Mouse (Mus musculus) Patski (cell line): ENCODE results near the gene Gm9747. TPM values are rescaled to one million over a fixed set of nuclear protein-coding genes. Genes with fewer than 3 reads are reported as not detected.

Experiments used
- ATAC-seq: fragments of 100-300 bp; one replicate; pipeline ENCODE4 v1.8.0; 2021
- CTCF ChIA-PET: fragments of 350-600 bp; sonication (Branson Sonifier 250); formaldehyde crosslinking; loops from one replicate; lab custom pipeline; 2022; ENCODE audit warnings: inconsistent platforms; lab: Charles Lee
- POLR2A ChIA-PET: fragments of 350-600 bp; sonication (Branson Sonifier 250); formaldehyde crosslinking; loops from one replicate; lab custom pipeline; 2022; ENCODE audit warnings: antibody characterized with exemption, inconsistent platforms; lab: Charles Lee
- DNase-seq: peaks from one replicate; pipeline ENCODE4 v3.0.0-alpha.2; 2011; ENCODE audit warnings: low read depth, low spot score
- H3K27me3 ChIP-seq: fragments of 371-371 bp; one replicate; pipeline ENCODE4 v1.5.1; 2021
- CTCF ChIP-seq: fragments of 100-300 bp; IDR thresholded peaks from one replicate; pipeline ENCODE4 v1.5.1; 2021
- in situ Hi-C: fragments of 300-500 bp; cut with MboI; formaldehyde crosslinking; loops from 3 replicates; pipeline ENCODE4 v1.11.1; 2018; ENCODE audit warnings: low pct_unique_long_range_greater_than_20kb, mixed read lengths
- polyA plus RNA-seq: library from polyadenylated mRNA; unstranded; gene quantifications from one replicate; pipeline ENCODE4 v1.2.3, GENCODE M21; 2021

Gene Gm9747
- polyA plus RNA-seq, 1 experiment from 2014 or later: 12.1 TPM

DNA sequence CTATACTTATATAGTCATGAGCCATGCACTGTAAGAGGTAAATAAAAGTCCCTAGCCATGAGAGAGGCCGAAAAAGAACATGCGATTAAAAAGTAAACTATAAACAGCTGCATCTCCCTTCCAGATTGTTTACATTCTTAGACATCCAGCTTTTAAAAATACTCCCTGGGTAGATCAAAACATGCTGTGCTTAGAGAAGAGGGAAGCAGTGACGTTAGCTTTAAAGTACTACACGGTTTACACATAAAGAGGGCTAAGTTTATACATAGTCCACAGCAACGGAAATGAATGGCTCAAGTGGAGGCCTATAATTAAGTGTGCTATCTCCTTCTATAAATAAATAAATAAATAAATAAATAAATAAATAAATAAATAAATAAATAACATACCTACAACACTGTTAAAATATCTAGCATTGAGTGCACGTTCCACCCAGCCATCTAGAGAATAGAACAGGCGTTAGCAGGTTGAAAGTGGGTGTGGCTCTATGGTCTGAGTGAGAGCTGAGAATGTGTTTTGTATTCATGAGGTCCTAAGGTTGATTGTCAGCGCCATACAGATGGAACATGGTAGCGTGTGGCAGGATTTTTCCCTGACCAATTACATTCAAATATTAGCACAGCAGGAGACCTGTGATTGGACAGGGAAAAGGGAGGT, 21.0 kb downstream of the Gm9747 start:
- no peak for DNase-seq
- no peak for TF ChIP-seq CTCF
- no peak for ATAC-seq
- CTCF ChIA-PET: interaction anchor here (1.3 kb wide), 1 partner anchor 16 kb away, joined by 3 read pairs; no protein-coding TSS in a partner anchor
- POLR2A ChIA-PET: no interaction called here
- H3K27me3 ChIP-seq: no peaks in the 10 kb centered on the region
- in situ Hi-C loops: no loop called here

DNA sequence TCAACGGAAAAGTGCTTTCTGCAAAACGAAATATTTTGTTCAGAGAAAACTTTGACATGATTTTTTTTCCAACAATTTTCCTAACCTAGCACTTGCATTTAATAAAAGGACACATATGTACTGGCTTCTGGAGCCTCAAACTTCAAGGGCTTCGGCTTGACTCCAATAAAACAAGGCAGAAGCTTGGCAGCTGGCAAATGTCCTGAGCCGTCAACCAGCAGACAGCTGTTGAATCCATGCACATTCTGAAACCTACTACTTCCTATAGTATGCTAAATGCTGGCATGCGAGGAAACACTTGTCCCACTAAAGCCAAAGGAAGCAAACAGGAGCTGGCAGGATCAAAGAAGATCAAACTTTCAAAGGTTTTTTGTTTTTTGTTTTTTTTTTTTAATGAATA, 24.5 kb downstream of the Gm9747 start:
- POLR2A ChIA-PET: no interaction called here
- in situ Hi-C loops: no loop called here
- CTCF ChIA-PET: no interaction called here
- ATAC-seq (no peak), DNase-seq (no peak)
- H3K27me3 ChIP-seq: no peaks in the 10 kb centered on the region
- no peak for TF ChIP-seq CTCF

DNA sequence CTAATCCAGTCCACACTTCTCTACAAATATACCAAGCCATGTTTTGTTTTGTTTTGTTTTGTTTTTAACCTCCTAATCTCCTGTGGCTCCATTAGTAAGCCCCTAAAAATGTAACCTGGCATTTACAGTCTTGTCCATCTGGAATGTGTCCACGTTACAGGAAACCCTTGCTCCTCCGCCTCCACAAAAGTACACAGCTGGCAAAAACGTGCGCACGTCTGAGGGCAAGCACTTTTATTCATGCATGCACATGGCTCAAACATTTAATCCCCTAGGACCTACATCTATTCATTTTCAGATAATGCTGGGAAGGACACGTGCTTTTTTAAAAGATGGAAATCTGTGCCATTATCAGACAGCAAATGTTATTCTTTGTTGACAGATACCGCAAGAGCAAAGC, 25.4 kb downstream of the Gm9747 start:
- no peak for DNase-seq

DNA sequence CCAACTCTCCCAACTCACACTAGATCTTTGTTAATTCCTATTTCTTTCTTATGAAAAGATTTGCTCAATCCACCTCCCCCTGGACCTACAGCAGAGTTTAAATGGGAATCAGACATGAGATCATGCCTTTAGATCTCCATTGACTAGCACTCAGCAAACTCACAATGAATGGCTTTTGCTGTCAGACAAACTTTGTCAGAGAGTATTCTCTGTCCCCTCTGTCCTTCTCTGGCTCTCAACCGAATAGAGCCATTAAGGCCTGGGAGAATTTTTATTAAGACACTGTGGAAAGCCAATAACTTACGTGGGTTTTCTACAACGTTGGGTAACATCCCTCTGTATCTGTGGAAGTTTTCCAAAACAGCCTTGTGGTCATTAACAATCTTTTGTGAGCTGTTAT, 27.1 kb downstream of the Gm9747 start:
- ATAC-seq: no peak
- ChIA-PET CTCF (no interaction called here), POLR2A (no interaction called here)
- H3K27me3 ChIP-seq: no peaks in the 10 kb centered on the region
- no peak for TF ChIP-seq CTCF
- in situ Hi-C loops: no loop called here
- no peak for DNase-seq

More for the DNA sequence above, 25.4 kb downstream of the Gm9747 start:
- no peaks in the 10 kb centered on the region for H3K27me3 ChIP-seq
- ChIA-PET POLR2A (no interaction called here), CTCF (no interaction called here)
- in situ Hi-C loops: no loop called here
- no peak for TF ChIP-seq CTCF
- ATAC-seq: no peak

DNA sequence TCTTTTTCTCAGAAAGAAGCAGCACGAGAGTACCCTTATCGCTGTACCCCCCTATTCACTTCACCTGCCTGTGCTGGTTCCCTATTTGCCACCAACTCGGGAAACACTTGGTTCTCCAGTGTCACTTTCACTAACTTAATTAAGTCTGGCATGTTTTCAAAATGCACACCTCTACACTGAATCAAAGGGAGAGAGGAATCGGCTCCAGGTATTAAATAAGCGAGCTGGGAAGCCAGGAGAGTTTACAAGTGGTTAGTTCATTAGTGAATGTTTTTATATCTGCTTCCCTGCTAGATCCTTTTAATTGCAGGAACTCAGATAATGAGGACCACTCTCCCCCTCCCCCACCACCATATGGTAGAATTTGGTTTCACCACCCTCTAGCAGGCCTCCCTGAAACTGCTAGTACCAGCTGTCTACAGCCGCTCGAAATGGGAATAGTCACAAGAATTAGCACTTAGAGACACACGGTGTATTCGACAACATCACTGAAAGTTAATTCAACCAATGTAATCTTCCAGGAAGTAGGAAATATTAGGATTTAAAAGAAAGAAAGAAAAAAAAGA, 28.2 kb downstream of the Gm9747 start:
- in situ Hi-C loops: no loop called here
- ChIA-PET CTCF (no interaction called here), POLR2A (no interaction called here)
- no peaks in the 10 kb centered on the region for H3K27me3 ChIP-seq
- no peak for DNase-seq
- no peak for ATAC-seq
- TF ChIP-seq CTCF: no peak

DNA sequence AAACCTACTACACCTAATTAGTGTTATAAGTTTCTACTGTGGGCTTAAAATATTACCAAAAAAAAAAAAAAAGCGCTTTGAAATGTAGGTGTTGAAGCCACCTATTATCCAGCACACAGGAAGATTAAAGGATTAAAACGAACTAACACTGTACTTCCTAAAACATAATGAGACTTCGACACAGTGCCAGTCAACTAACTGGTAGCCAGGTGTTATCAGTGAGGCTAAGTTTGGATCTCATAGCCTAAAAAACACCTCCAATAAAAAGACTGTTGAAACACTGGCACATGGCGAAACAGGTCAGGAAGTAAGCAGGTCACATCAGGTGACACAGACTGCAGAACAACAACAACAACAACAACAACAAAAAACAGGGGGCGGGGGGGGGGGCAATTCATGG, 28.7 kb downstream of the Gm9747 start:
- CTCF ChIA-PET: no interaction called here
- ATAC-seq (no peak), DNase-seq (no peak)
- no peak for TF ChIP-seq CTCF
- POLR2A ChIA-PET: no interaction called here
- H3K27me3 ChIP-seq: no peaks in the 10 kb centered on the region
- in situ Hi-C loops: no loop called here

DNA sequence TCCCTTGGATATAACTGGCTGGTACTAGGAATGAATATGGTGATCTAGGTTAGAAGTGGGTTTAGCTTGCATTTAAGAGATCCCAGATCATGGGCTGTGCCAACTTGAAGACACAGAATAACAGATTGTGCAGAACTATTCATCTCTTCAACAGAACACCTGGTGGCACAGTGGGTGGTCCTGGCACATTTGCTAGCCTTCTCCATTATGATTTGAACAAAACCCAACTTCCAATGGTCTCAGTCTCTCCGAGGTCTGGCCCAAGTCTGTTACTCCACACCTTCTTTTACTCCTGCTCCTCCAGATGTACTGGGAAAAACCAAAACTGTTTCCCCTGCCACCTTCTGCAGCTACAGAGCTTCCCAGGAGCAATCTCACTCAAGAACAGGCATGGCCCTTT, 29.4 kb downstream of the Gm9747 start:
- ATAC-seq (no peak), DNase-seq (no peak)
- in situ Hi-C loops: no loop called here
- TF ChIP-seq CTCF: no peak
- ChIA-PET POLR2A (no interaction called here), CTCF (no interaction called here)
- H3K27me3 ChIP-seq: no peaks in the 10 kb centered on the region

DNA sequence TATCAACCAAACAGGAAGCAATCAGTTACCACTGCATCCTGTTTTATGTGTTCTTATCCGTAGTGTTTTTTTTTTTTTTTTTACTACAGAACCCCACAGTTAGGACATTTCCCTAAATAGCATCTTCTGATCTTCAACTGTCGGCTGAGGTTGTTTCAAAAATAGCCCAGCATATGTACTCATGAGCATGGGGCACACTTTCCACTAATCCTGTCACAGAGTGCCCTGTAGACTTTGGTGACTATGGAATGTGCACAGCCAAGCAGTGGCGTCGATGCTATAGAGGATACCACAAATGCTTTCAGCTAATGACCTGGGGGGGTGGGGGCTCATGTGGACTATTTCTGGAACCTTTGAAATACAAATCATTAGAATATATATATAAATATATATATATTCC, 34.6 kb downstream of the Gm9747 start:
- no peak for DNase-seq
- no peak for ATAC-seq
- H3K27me3 ChIP-seq: no peaks in the 10 kb centered on the region
- TF ChIP-seq CTCF: no peak
- in situ Hi-C loops: no loop called here
- POLR2A ChIA-PET: no interaction called here
- CTCF ChIA-PET: interaction anchor here (1.0 kb wide), 1 partner anchor 15 kb away, joined by 3 read pairs; no protein-coding TSS in a partner anchor

DNA sequence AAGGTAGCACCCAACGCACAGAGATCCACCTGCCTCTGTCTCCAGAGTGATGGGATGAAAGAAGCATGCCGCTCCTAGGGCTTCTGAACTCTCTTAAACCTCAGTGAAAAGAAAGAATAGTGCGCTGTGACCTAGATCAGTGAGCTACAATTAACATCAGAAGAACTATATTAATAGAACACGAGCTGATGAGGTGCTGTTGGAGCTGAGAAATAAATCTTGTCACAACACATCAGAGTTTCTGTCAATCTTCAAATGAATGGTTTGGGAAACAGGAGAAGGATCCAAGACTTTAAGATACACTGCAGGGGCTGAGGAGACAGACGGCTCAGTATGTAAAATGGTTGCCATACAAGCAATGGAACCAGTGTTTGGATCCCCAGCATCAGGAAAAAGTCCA, 39.3 kb downstream of the Gm9747 start:
- ChIA-PET CTCF (no interaction called here), POLR2A (no interaction called here)
- ATAC-seq: no peak
- DNase-seq: no peak
- H3K27me3 ChIP-seq: no peaks in the 10 kb centered on the region
- in situ Hi-C loops: loop anchor here (10.0 kb wide), 1 partner anchor 517 kb away; no protein-coding TSS in a partner anchor
- TF ChIP-seq CTCF: no peak

DNA sequence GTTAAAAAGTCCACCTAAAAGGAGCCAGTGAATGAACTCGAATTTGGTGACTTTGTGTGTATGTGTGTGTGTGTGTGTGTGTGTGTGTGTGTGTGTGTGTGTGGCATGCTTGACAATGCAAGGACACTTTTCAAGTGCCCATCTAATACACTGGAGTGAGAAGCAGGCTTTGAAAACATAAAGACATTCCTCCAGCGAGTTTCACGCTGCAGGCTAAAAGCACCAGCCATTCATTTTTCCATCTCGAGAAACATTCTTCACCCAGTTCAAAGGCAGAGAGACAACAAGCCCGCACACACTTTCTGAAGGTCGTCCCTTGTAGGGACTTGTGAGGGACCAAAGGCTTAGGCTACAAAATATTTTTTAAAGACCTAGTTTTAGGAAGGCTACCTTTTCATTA, 40.6 kb downstream of the Gm9747 start:
- DNase-seq (no peak), ATAC-seq (no peak)
- in situ Hi-C loops: loop anchor here (10.0 kb wide), 1 partner anchor 519 kb away; no protein-coding TSS in a partner anchor
- CTCF ChIA-PET: no interaction called here
- no peaks in the 10 kb centered on the region for H3K27me3 ChIP-seq
- POLR2A ChIA-PET: no interaction called here
- no peak for TF ChIP-seq CTCF

DNA sequence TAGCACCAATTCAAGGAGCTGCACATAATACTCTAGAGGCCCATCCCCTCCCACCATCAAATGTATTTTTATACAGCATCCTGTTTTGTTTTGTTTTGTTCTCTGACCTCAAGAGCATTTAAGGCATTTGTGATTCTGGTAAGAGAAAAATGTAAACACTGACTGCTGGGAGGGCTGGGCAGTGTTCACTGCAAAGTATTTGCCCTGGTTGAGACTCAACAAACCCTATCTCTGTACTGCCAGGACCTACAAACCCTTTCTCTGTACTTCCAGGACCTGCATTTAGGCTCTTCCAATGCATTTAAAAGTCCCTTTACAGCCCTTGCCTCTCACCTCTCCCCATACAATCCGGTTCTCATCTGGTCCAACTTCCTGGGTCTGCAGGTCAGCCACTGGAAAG, 41.4 kb downstream of the Gm9747 start:
- ATAC-seq (no peak), DNase-seq (no peak)

More for the DNA sequence above, 41.4 kb downstream of the Gm9747 start:
- CTCF ChIA-PET: no interaction called here
- POLR2A ChIA-PET: interaction anchor here (0.6 to 1.2 kb wide), 2 partner anchors 13 to 68 kb away, joined by 3 to 5 read pairs; no protein-coding TSS in a partner anchor
- no peak for TF ChIP-seq CTCF
- H3K27me3 ChIP-seq: no peaks in the 10 kb centered on the region
- in situ Hi-C loops: loop anchor here (10.0 kb wide), 1 partner anchor 520 kb away; no protein-coding TSS in a partner anchor
